Mouse (Mus musculus) forebrain, embryonic 12.5 days (tissue): ENCODE results near the gene Gm20716. TPM values are rescaled to one million over a fixed set of nuclear protein-coding genes. Genes with fewer than 3 reads are reported as not detected.

Source experiments
- ATAC-seq: fragments of 200-750 bp; cut with Nextera tagmentation; 2 replicates; pipeline ENCODE4 v1.8.0; 2017; ENCODE audit warnings: moderate TSS enrichment; ENCODE audit not compliant: low FRiP score
- H3K27ac ChIP-seq: fragments of 300-500 bp; sonication (generic); 2 replicates; pipeline ENCODE4 v1.5.1; 2016; ENCODE audit warnings: mild to moderate bottlenecking
- H3K27me3 ChIP-seq: fragments of 300-500 bp; sonication (generic); 2 replicates; pipeline ENCODE4 v1.6.1; 2016; ENCODE audit warnings: mild to moderate bottlenecking
- H3K36me3 ChIP-seq: fragments of 300-500 bp; sonication (generic); replicated peaks from 2 replicates; pipeline ENCODE4 v1.6.1; 2016; ENCODE audit warnings: mild to moderate bottlenecking
- H3K4me1 ChIP-seq: fragments of 300-500 bp; sonication (generic); 2 replicates; pipeline ENCODE4 v1.6.1; 2016
- H3K4me2 ChIP-seq: fragments of 300-500 bp; sonication (generic); 2 replicates; pipeline ENCODE4 v1.6.1; 2016; ENCODE audit warnings: mild to moderate bottlenecking, moderate library complexity
- H3K4me3 ChIP-seq: fragments of 300-500 bp; sonication (generic); replicated peaks from 2 replicates; pipeline ENCODE4 v1.5.1; 2016; ENCODE audit warnings: mild to moderate bottlenecking
- H3K9ac ChIP-seq: fragments of 300-500 bp; sonication (generic); 2 replicates; pipeline ENCODE4 v1.6.1; 2016; ENCODE audit warnings: mild to moderate bottlenecking
- H3K9me3 ChIP-seq: fragments of 300-500 bp; sonication (generic); 2 replicates; pipeline ENCODE4 v1.6.1; 2016
- whole genome bisulfite sequencing: fragments of 180-500 bp; shearing (Covaris S2); methylation state at CpG from one replicate; pipeline ENCODE4 v1.1.7; 2016; 5-methylcytosine and 5-hydroxymethylcytosine counted together
- microRNA-seq: library from miRNA; unstranded; fragments of <30 nt; microRNA quantifications from one replicate; pipeline ENCODE4, GENCODE M21; 2017
- polyA plus RNA-seq: library from polyadenylated mRNA; unstranded; fragments of >200 nt; fragmentation: Nextera tagmentation; extraction: Ambion mirVana; gene quantifications from 2 replicates; pipeline ENCODE4 v1.2.1, GENCODE M21; 2016

The Gm20716 gene
- polyA plus RNA-seq, 1 experiment from 2014 or later: 24.6 TPM

DNA sequence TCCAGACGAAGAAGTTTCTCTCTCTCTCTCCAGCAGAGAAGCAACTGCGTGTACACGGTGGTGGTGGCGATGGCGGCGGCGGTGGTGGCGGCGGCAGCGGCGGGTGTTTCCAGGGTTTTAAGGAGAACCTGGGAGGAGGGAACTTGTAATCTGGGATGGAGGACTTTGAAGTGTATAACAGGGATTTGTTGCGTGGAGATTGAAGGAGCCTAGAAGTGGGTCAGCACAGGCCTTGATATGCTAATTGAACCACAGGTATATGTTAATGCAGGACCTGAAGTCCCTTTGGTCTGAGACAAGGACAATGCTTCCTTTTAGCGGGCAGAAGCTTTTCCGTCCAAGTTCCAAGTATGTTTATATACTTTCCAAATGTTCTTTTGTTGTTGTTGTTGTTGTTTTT, 73.8 kb downstream of the Gm20716 start:
- H3K27ac ChIP-seq: no peak overlapping the region
- WGBS: 33% methylated on average over 14 of the region's 14 CpGs

GRCm38 (mm10) chr2:168155666-168156065, 74.5 kb downstream of the Gm20716 start:
- Histone ChIP-seq H3K4me2 (no peak overlapping the region), H3K9me3 (no peaks in the 10 kb centered on the region), H3K4me1 (peaks cover 36% of the 10 kb centered on the region), H3K4me3 (no peak overlapping the region), H3K36me3 (no peaks in the 10 kb centered on the region), H3K27ac (no peak overlapping the region), H3K27me3 (peaks cover 20% of the 10 kb centered on the region), H3K9ac (no peak overlapping the region)
- no peak for ATAC-seq
- WGBS: 87% methylated on average over 7 of the region's 7 CpGs

More for the DNA sequence above, 73.8 kb downstream of the Gm20716 start:
- Histone ChIP-seq H3K9me3 (no peaks in the 10 kb centered on the region), H3K4me1 (peaks cover 39% of the 10 kb centered on the region), H3K27me3 (peaks cover 25% of the 10 kb centered on the region), H3K36me3 (no peaks in the 10 kb centered on the region), H3K4me2 (no peak overlapping the region), H3K4me3 (no peak overlapping the region), H3K9ac (no peak overlapping the region)
- ATAC-seq: no peak

- Histone ChIP-seq H3K27me3 (peaks cover 10% of the 10 kb centered on the region; the same call in 1 of the 2 replicates), H3K36me3 (no peaks in the 10 kb centered on the region), H3K4me2 (peak overlapping the region; percentile 31), H3K27ac (peak overlapping the region; percentile 84), H3K9me3 (no peaks in the 10 kb centered on the region), H3K4me3 (0 out of 2 replicates have a peak overlapping the region, but pooled peaks have one; percentile 5), H3K9ac (no peak overlapping the region), H3K4me1 (peaks cover 29% of the 10 kb centered on the region)
- peak; percentile 94 for ATAC-seq
- WGBS: 19% methylated on average over 14 of the region's 14 CpGs
These were observed 75.9 kb downstream of the Gm20716 start for GRCm38 (mm10) chr2:168154090-168154881.

- no peak overlapping the region for H3K27ac ChIP-seq
- H3K9ac ChIP-seq: no peak overlapping the region
- peaks cover 5% of the 10 kb centered on the region for H3K4me1 ChIP-seq
- no peaks in the 10 kb centered on the region for H3K27me3 ChIP-seq
- no peak overlapping the region for H3K4me3 ChIP-seq
- H3K4me2 ChIP-seq: no peak overlapping the region
- no peak for ATAC-seq
- 90% methylated on average over 8 of the region's 8 CpGs for WGBS
- no peaks in the 10 kb centered on the region for H3K36me3 ChIP-seq
- no peaks in the 10 kb centered on the region for H3K9me3 ChIP-seq
These were observed 80.9 kb downstream of the Gm20716 start for GRCm38 (mm10) chr2:168149241-168149640.

DNA sequence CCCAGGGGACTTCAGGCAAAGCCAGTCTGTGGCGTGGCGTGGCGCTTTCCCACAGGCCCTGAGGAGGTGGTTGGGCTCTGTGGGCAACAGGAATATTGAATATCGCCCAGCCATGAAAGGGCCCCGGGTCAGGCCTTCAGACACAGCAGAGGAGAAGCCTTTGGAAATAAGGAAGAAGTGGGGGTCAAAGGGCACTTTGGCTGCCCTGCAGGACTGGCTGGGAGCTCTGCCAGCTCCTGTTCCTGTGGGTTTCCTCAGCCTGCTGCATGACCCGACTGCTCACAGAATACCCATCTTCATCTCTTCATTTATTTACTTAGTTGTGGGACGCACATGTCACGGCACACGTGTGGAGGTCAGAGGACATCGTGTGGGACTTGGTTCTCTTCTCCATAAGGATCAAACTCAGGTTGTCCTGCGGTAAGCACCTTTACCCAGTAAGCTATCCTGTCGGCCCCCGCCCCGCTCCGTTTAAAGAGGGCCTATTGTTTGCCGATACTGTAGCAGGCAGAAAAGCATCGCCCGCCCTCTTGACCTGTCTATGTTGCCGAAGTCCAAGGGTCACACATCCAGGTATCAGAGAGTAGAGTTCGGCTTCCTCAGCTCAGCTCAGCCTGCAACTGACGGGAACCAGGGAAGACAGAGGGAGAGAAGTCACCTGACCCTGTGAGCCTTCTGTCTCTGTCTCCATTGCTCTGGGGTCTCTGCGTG, 82.3 kb downstream of the Gm20716 start:
- no peak overlapping the region for H3K9ac ChIP-seq
- H3K27me3 ChIP-seq: no peaks in the 10 kb centered on the region
- H3K36me3 ChIP-seq: no peaks in the 10 kb centered on the region
- H3K4me2 ChIP-seq: no peak overlapping the region
- H3K27ac ChIP-seq: no peak overlapping the region
- ATAC-seq: no peak
- 74% methylated on average over 22 of the region's 22 CpGs for WGBS
- H3K4me1 ChIP-seq: peaks cover 6% of the 10 kb centered on the region
- no peaks in the 10 kb centered on the region for H3K9me3 ChIP-seq
- no peak overlapping the region for H3K4me3 ChIP-seq

DNA sequence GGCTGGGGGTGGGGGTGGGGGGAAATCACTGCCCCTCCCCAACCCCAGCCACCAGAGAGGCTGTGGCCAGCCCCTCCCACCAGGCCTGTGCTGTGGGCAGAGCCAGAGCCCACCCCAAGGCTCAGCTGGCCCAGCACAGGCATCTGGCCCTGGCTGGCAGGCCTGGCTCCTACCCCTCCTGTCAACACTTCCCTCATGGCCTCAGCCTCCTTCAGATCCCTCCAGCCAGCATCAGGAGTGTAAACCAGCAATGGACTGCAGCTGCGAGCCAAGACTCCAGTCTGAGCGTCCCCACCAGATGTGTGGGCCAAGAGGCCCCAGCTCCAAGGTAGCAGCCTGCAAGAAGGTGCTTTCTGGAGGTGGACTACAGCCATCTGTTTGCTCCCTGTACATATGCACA, 84.7 kb downstream of the Gm20716 start:
- Histone ChIP-seq H3K4me2 (no peak overlapping the region), H3K4me3 (no peak overlapping the region), H3K4me1 (peaks cover 6% of the 10 kb centered on the region), H3K9me3 (no peaks in the 10 kb centered on the region), H3K27me3 (no peaks in the 10 kb centered on the region), H3K36me3 (no peaks in the 10 kb centered on the region), H3K27ac (no peak overlapping the region), H3K9ac (no peak overlapping the region)
- ATAC-seq: no peak
- whole genome bisulfite sequencing: 86% methylated on average over 2 of the region's 2 CpGs

- ATAC-seq: no peak
- no peaks in the 10 kb centered on the region for H3K9me3 ChIP-seq
- H3K27me3 ChIP-seq: no peaks in the 10 kb centered on the region
- H3K4me2 ChIP-seq: no peak overlapping the region
- H3K9ac ChIP-seq: no peak overlapping the region
- WGBS: 41% methylated on average over 5 of the region's 5 CpGs
- H3K27ac ChIP-seq: no peak overlapping the region
- H3K36me3 ChIP-seq: no peaks in the 10 kb centered on the region
- H3K4me1 ChIP-seq: peaks cover 6% of the 10 kb centered on the region
- no peak overlapping the region for H3K4me3 ChIP-seq
These were observed 86.4 kb downstream of the Gm20716 start for GRCm38 (mm10) chr2:168143794-168144193.

DNA sequence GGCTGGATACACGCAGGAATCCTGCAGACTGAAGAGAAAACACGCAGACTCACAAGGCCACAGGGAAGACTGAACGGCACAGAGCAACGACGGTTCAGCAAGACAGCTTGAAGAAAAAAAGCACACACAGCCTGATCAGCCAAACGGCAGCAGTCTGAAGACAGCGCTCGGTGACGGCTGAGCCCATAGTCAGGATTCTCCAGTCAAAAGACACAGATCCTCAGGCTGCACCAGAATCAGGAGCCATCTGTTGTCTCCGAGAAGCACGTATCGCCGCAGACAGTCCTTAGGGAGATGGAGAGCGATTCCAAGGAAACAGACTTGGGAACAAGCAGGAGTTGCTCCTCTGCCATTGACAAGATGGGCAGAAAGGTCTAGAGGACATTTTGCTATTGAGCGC, 93.0 kb downstream of the Gm20716 start:
- ATAC-seq: no peak
- Histone ChIP-seq H3K4me3 (no peak overlapping the region), H3K4me1 (no peaks in the 10 kb centered on the region), H3K9ac (no peak overlapping the region), H3K27ac (0 out of 2 replicates have a peak overlapping the region, but pooled peaks have one; percentile 13), H3K36me3 (no peaks in the 10 kb centered on the region), H3K9me3 (no peaks in the 10 kb centered on the region), H3K4me2 (no peak overlapping the region), H3K27me3 (0 out of 2 replicates have a peak, but pooled peaks cover 6% of the 10 kb centered on the region)
- WGBS: 74% methylated on average over 15 of the region's 15 CpGs

Small RNAs within 50 kb of the gene (microRNA-seq; reads per million reads assigned to microRNA genes)
- gene Gm24561: not detected

Other genes starting within 250 kb of the Gm20716 start
- gene Ripor3, start 219.7 kb downstream of the Gm20716 start, polyA plus RNA-seq: 0.24 and 0.82 TPM in 2 replicates
- 11.4 and 13.5 TPM in 2 replicates for gene Pard6b, start 149.4 kb downstream of the Gm20716 start, polyA plus RNA-seq
- 3.5 and 10.8 TPM in 2 replicates for gene Adnp, start 23.3 kb downstream of the Gm20716 start, polyA plus RNA-seq
- 79.3 and 88.0 TPM in 2 replicates for gene Dpm1, start 227 bp upstream of the Gm20716 start, polyA plus RNA-seq
- gene Mocs3, start 258 bp upstream of the Gm20716 start, polyA plus RNA-seq: 9.4 and 9.6 TPM in 2 replicates
- gene Kcng1, start 51.4 kb upstream of the Gm20716 start, polyA plus RNA-seq: 3.7 TPM in 2 replicates